Mouse (Mus musculus) embryonic facial prominence, embryonic 14.5 days (tissue): ENCODE data around the gene Toe1. TPM values are rescaled to one million over a fixed set of nuclear protein-coding genes. Genes with fewer than 3 reads are reported as not detected.

Source experiments
- ATAC-seq: fragments of 200-750 bp; cut with Nextera tagmentation; 2 replicates; pipeline ENCODE4 v1.8.0; 2017; ENCODE audit warnings: low read depth, moderate number of reproducible peaks, moderate TSS enrichment
- DNase-seq: peaks from one replicate; pipeline ENCODE4 v3.0.0-alpha.2; 2015; ENCODE audit warnings: low spot score
- H3K27ac ChIP-seq: fragments of 300-500 bp; sonication (generic); replicated peaks from 2 replicates; pipeline ENCODE4 v1.5.1; 2014; ENCODE audit warnings: low read depth, mild to moderate bottlenecking, low read length, moderate library complexity
- H3K27me3 ChIP-seq: fragments of 300-500 bp; sonication (generic); replicated peaks from 2 replicates; pipeline ENCODE4 v1.6.1; 2014; ENCODE audit warnings: low read length; ENCODE audit not compliant: control insufficient read depth, insufficient read depth
- H3K36me3 ChIP-seq: fragments of 300-500 bp; sonication (generic); 2 replicates; pipeline ENCODE4 v1.6.1; 2014; ENCODE audit warnings: low read length, mixed read lengths; ENCODE audit not compliant: control insufficient read depth, insufficient read depth
- H3K4me1 ChIP-seq: fragments of 300-500 bp; sonication (generic); 2 replicates; pipeline ENCODE4 v1.6.1; 2014; ENCODE audit warnings: antibody characterized with exemption, low read length; ENCODE audit not compliant: control insufficient read depth, insufficient read depth
- H3K4me2 ChIP-seq: fragments of 300-500 bp; sonication (generic); 2 replicates; pipeline ENCODE4 v1.6.1; 2014; ENCODE audit warnings: low read depth, mild to moderate bottlenecking, low read length, moderate library complexity, mixed read lengths
- H3K4me3 ChIP-seq: fragments of 300-500 bp; sonication (generic); 2 replicates; pipeline ENCODE4 v1.5.1; 2014; ENCODE audit warnings: low read depth, mild to moderate bottlenecking, low read length
- H3K9ac ChIP-seq: fragments of 300-500 bp; sonication (generic); 2 replicates; pipeline ENCODE4 v1.6.1; 2014; ENCODE audit warnings: low read depth, mild to moderate bottlenecking, low read length, moderate library complexity, mixed read lengths
- H3K9me3 ChIP-seq: fragments of 300-500 bp; sonication (generic); 2 replicates; pipeline ENCODE4 v1.6.1; 2016; ENCODE audit warnings: low read length; ENCODE audit not compliant: control insufficient read depth
- WGBS: fragments of 180-500 bp; shearing (Covaris S2); extraction: QIAGEN DNeasy Blood & Tissue Kit; methylation state at CpG from one replicate; pipeline ENCODE4 v1.1.7; 2014; 5-methylcytosine and 5-hydroxymethylcytosine counted together
- polyA plus RNA-seq: library from polyadenylated mRNA; unstranded; fragments of >200 nt; fragmentation: Nextera tagmentation; extraction: Ambion mirVana; gene quantifications from 2 replicates; pipeline ENCODE4 v1.2.1, GENCODE M21; 2014

The Toe1 gene
- polyA plus RNA-seq, 1 experiment from 2014 or later = 29.8 TPM

DNA sequence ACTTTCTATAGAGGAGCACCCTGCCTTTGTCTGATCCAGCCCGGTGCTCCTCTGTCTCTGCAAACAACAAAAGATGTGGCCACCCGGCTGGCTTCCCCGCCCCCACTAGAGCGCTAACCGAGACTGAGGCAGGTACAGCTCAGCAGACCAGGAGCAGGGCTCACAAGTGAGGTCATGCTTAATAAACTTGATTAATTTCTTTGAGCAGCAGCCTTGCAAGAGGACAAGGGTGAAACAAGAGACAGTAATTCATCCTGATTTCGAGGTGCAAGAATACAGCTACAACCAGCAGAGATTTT is 22.6 kb upstream of the Toe1 start:
- H3K4me3 ChIP-seq = no peak overlapping the region
- WGBS = 26% methylated on average over 6 of the region's 6 CpGs
- H3K9ac ChIP-seq = no peak overlapping the region
- peak; percentile 56; the same call in 1 of the 2 replicates for ATAC-seq
- H3K4me2 ChIP-seq = no peak overlapping the region
- H3K27me3 ChIP-seq = no peaks in the 10 kb centered on the region
- H3K9me3 ChIP-seq = no peaks in the 10 kb centered on the region
- H3K27ac ChIP-seq = no peak overlapping the region
- DNase-seq = peak; percentile 30
- peaks cover 3% of the 10 kb centered on the region; the same call in 1 of the 2 replicates for H3K4me1 ChIP-seq
- no peaks in the 10 kb centered on the region for H3K36me3 ChIP-seq

DNA sequence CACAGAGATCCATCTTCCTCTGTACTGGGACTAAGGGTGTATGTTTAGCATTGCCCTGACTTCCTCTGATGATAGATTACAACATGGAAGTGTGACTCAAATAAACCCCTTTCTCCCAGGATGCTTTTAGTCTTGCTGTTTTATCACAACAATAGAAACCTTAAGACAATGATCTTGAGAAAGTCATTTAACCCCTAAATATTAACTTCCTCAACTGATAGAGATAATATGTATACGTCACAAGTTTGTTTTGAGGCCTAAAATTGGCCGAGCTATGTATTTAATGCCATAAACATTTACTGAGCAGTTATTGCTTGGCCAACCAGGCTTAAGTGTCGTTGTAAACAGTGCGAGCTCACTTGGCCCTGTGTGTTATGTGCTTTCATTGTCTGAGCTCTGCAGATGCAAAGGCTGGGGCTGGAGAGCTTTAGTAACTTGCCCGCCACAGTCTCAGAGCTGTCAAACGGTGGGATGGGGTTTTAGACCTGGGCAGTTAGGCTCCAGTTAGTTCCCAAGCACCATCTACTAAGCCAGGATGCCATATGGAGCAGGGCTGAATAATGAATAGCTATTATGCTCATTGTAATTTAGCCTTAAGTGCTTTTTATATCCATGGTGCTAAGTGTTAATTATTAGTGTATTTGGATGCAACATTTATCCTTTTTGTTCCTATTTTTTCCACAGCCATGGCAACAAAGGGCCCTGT is 22.1 kb upstream of the Toe1 start:
- H3K9ac ChIP-seq = no peak overlapping the region

DNA sequence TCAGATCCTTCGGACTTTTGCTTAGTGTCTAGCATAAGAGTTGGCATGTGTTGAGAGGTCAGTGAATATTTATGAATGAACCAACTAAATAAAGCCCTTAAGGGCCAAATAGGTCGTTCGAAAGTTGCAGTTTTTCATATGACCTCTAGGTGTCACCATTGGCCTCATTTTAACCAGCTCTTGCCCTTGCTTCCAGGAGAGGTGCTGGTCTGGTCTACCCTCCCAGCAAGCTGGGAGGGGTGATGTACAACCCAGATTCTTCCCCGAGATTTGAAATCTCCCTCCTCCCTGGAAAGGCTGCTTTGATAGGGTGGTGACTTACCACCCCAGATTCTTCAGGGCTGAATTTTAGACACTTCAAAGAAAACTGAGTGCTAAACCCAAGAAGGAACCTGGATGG is 20.4 kb upstream of the Toe1 start:
- H3K4me1 ChIP-seq = peaks cover 3% of the 10 kb centered on the region; the same call in 1 of the 2 replicates
- H3K9me3 ChIP-seq = no peaks in the 10 kb centered on the region
- no peak overlapping the region for H3K27ac ChIP-seq
- ATAC-seq = peak; percentile 51; the same call in 1 of the 2 replicates
- no peaks in the 10 kb centered on the region for H3K27me3 ChIP-seq
- no peak overlapping the region for H3K4me3 ChIP-seq
- H3K9ac ChIP-seq = no peak overlapping the region
- no peaks in the 10 kb centered on the region for H3K36me3 ChIP-seq
- H3K4me2 ChIP-seq = no peak overlapping the region
- DNase-seq = peak; percentile 78
- WGBS = 2% methylated on average over 4 of the region's 4 CpGs

More for the DNA sequence above, 22.1 kb upstream of the Toe1 start:
- H3K4me2 ChIP-seq = no peak overlapping the region
- 65% methylated on average over 6 of the region's 6 CpGs for whole genome bisulfite sequencing
- H3K27me3 ChIP-seq = no peaks in the 10 kb centered on the region
- H3K36me3 ChIP-seq = no peaks in the 10 kb centered on the region
- DNase-seq = no peak
- no peaks in the 10 kb centered on the region for H3K9me3 ChIP-seq
- peaks cover 3% of the 10 kb centered on the region; the same call in 1 of the 2 replicates for H3K4me1 ChIP-seq
- H3K4me3 ChIP-seq = no peak overlapping the region
- no peak overlapping the region for H3K27ac ChIP-seq
- no peak for ATAC-seq

DNA sequence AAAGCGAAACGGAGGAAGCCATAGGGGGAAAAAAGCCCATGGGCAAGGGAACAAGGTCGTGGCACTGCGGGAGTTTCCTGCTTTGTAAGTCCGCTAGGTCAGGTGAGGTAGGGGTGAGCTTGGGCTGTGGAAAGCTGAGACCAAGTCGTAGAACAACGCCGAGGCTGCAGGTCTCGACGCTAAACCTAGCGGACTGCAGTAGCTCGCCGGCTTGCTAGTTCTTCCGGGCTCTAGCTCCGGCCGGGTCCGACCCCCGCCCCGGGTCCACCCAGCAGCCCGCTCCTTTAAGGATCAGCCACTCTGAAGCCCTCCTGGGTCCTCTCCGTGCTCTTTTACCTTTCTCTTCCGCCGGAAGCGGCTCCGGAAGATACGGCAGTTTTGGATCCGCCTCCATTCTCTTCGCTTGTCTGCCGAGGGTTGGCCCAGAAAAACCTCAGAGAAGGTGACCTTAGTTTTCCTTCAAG is 17.1 kb upstream of the Toe1 start:
- DNase-seq (peak; percentile 81), ATAC-seq (peak; percentile 51)
- peak overlapping the region; percentile 55 for H3K4me3 ChIP-seq
- H3K4me1 ChIP-seq = peaks cover 9% of the 10 kb centered on the region
- H3K27me3 ChIP-seq = peaks cover 19% of the 10 kb centered on the region
- H3K36me3 ChIP-seq = no peaks in the 10 kb centered on the region
- H3K4me2 ChIP-seq = peak overlapping the region; percentile 80
- H3K9ac ChIP-seq = peak overlapping the region; percentile 72
- H3K27ac ChIP-seq = peak overlapping the region; percentile 83
- WGBS = under 1% methylated on average over 15 of the region's 29 CpGs
- H3K9me3 ChIP-seq = no peaks in the 10 kb centered on the region

DNA sequence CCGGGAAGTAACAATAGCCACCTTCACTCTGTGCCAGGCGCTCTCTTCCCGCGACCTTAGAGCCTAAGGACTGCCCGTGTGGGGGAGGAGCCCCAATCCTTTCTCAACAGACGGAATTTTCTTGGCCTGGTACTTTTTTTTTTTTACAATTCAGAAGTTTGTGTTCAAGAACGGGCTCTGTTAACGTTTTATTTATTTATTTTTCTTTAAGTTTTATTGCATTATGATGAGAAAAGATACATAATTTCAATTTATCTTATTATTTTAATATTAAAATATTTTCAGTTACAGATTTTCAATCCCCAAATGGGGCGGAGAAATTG is 14.2 kb upstream of the Toe1 start, which contains the start of gene Hpdl:
Gene Hpdl (minus strand): TSS at position 14 of the 323 bp plus-strand sequence.
- WGBS = 12% methylated on average over 9 of the region's 9 CpGs
- peak within 1 kb of the TSS; percentile 53 for H3K4me3 ChIP-seq

DNA sequence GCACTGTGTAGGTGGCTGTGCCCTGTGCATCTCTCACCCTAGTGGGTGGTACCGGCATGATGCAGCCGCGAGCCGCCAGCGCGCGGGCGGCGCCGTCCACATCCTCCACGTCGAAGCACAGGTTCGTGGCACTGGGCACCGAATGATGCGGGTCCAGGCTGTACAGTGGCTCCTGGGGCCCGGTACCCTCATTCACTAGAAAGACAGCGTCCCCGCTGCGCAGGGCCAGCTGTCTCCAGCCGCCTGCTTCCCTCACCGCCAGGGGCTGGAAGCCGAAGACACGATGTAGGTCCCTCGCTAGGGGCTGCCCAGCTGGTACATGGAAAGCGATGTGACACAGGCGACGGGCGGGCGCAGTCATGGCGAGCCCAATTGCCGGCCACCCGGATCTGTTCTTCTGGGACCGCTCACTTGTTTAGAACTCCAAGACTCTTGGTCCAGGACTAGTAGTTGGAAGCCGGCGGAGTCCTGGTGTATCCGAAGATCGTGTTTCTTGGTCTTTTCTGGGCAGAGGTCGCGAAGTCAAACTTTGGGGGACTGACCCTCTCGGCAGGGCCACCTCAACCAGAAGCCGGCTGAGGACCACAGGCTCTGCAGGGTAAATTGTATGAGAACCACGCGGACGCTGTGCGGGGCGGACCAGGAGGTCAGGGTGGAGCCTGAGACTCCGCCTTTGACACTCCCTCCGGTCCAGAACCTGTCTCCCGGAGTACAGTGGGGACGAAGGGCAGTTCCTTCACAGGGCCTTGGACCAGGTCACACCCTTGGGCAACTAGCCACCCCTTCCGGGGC is 13.7 kb upstream of the Toe1 start:
- Histone ChIP-seq H3K27ac (no peak overlapping the region), H3K36me3 (no peaks in the 10 kb centered on the region; the same call in none of the 2 replicates), H3K4me2 (peak overlapping the region; percentile 98), H3K9me3 (no peaks in the 10 kb centered on the region), H3K27me3 (peaks cover 19% of the 10 kb centered on the region), H3K4me1 (peaks cover 9% of the 10 kb centered on the region), H3K4me3 (peak overlapping the region; percentile 53), H3K9ac (peak overlapping the region; percentile 58)
- under 1% methylated on average over 44 of the region's 51 CpGs for WGBS
- peak; percentile 78 for ATAC-seq
- peak; percentile 65 for DNase-seq

More for the DNA sequence above, 14.2 kb upstream of the Toe1 start, which contains the start of gene Hpdl:
- ATAC-seq = peak; percentile 24; the same call in 1 of the 2 replicates
- Histone ChIP-seq H3K27ac (no peak within 1 kb of the TSS), H3K27me3 (peaks cover 19% of the 10 kb centered on the region), H3K4me1 (peaks cover 9% of the 10 kb centered on the region), H3K9ac (peak within 1 kb of the TSS; percentile 58), H3K9me3 (no peaks in the 10 kb centered on the region), H3K4me2 (peak within 1 kb of the TSS; percentile 98), H3K36me3 (no peaks in the 10 kb centered on the region; the same call in none of the 2 replicates)
- DNase-seq = no peak

DNA sequence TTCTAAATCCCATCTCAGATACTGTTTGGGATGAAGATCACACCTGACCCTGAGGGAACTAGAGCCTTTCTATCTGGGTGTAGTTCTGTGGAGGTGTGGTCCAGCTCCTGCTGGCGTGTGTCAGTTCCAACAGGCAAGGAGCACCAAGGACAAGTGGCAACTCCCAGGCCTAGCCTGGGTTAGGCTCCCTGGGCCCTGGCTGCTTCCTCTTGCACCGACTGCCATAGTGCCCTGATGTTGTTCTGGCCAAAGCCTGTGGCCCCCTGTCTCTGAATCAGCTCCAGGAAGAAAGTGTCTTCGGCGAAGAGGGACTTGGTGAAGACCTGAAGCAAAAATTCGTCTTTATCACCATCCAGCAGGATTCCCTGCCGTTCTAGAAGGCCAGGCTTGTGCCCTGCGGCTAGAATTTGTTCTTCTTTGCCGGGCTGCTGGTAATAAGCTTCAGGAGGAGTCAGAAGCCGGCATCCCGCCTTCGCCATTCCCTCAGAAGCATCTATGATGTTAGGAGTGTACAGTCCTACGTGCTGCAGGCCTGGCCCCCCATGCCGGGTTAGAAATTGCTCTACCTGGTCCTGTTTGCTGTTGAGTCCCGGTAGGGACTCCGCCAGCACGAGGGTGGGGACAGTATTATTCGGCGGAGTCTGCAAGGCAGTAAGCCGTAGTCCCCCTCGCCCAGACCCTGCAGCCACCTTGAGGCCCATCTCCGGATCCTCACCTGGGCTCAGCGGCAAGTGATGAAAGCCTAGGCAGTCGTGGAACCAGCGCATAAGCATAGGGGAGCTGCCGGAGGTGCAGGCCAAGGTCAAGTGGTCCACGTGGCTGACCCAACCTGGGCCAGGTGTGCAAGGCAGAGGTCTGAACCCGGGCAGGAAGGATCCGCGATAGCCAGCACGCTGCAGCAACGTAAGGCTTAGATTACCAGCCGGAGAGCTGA is 12.8 kb upstream of the Toe1 start:
- Histone ChIP-seq H3K9ac (peak overlapping the region; percentile 58), H3K27me3 (peaks cover 19% of the 10 kb centered on the region), H3K27ac (no peak overlapping the region), H3K36me3 (no peaks in the 10 kb centered on the region; the same call in none of the 2 replicates), H3K9me3 (no peaks in the 10 kb centered on the region), H3K4me3 (peak overlapping the region; percentile 53), H3K4me1 (peaks cover 8% of the 10 kb centered on the region), H3K4me2 (peak overlapping the region; percentile 98)
- no peak for DNase-seq
- WGBS = 21% methylated on average over 27 of the region's 32 CpGs
- no peak for ATAC-seq

DNA sequence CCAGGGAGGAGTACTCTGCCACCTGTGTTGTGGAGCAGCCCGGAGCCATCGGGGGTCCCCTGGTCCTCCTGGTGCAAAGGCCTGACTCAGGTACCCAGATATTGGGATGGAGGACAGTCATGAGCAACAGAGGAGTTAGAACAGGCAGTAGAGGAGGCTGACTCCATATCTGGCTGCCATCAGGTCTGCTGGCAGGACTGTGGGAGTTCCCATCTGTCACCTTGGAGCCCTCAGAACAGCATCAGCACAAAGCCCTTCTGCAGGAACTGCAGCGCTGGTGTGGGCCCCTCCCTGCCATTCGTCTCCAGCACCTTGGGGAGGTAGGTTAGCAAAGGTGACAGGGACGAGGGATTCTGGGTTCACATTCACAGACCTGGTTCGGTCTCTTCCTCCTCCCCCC is 10.0 kb upstream of the Toe1 start:
- Histone ChIP-seq H3K36me3 (no peaks in the 10 kb centered on the region; the same call in none of the 2 replicates), H3K27ac (no peak overlapping the region), H3K4me1 (peaks cover 7% of the 10 kb centered on the region; the same call in 1 of the 2 replicates), H3K27me3 (peaks cover 19% of the 10 kb centered on the region), H3K4me3 (no peak overlapping the region), H3K4me2 (no peak overlapping the region), H3K9me3 (no peaks in the 10 kb centered on the region), H3K9ac (no peak overlapping the region)
- WGBS = 93% methylated on average over 6 of the region's 6 CpGs
- ATAC-seq (no peak), DNase-seq (no peak)
